Mouse (Mus musculus) myocyte (in vitro differentiated cells): Measurements from ENCODE around the gene Lcp2. TPM values are rescaled to one million over a fixed set of nuclear protein-coding genes. Genes with fewer than 3 reads are reported as not detected.

Source experiments
- H3K27me3 ChIP-seq: one replicate; pipeline ENCODE4 v1.6.1; 2011; ENCODE audit not compliant: control insufficient read depth, insufficient read depth, insufficient read length
- H3K36me3 ChIP-seq: one replicate; pipeline ENCODE4 v1.6.1; 2011; ENCODE audit not compliant: control insufficient read depth, insufficient read depth
- H3K4me2 ChIP-seq: one replicate; pipeline ENCODE4 v1.6.1; 2011; ENCODE audit warnings: low read depth, control low read depth
- H3K4me3 ChIP-seq: one replicate; pipeline ENCODE4 v1.5.1; 2011; ENCODE audit warnings: mild to moderate bottlenecking, control low read depth, moderate library complexity
- H3K79me2 ChIP-seq: one replicate; pipeline ENCODE4 v1.6.1; 2011; ENCODE audit not compliant: control insufficient read depth, insufficient read depth
- H3ac ChIP-seq: one replicate; pipeline ENCODE4 v1.6.1; 2011; ENCODE audit not compliant: control insufficient read depth, insufficient read length
- CEBPB ChIP-seq: IDR thresholded peaks from 2 replicates; pipeline ENCODE4 v1.6.1; 2011; ENCODE audit warnings: mild to moderate bottlenecking, moderate library complexity; ENCODE audit not compliant: poor library complexity, insufficient read depth, severe bottlenecking
- E2F4 ChIP-seq: IDR thresholded peaks from one replicate; pipeline ENCODE4 v1.6.1; 2011; ENCODE audit warnings: mild to moderate bottlenecking, control low read depth, moderate library complexity; ENCODE audit not compliant: insufficient read depth
- MAX ChIP-seq: IDR thresholded peaks from one replicate; pipeline ENCODE4 v1.6.1; 2011; ENCODE audit warnings: low read depth, mild to moderate bottlenecking, control low read depth
- MYOD1 ChIP-seq, 3 experiments: IDR thresholded peaks; one replicate each; pipeline ENCODE4 v1.6.1; 2011; ENCODE audit warnings: control low read depth in 2 of 3, low read depth in 2 of 3, mild to moderate bottlenecking in 2 of 3, moderate library complexity in 1 of 3; ENCODE audit not compliant: insufficient read length in 2 of 3, control insufficient read depth in 1 of 3
- MYOG ChIP-seq, 3 experiments: IDR thresholded peaks; one replicate each; pipeline ENCODE4 v1.6.1; 2011; ENCODE audit warnings: control low read depth in 2 of 3, low read depth in 2 of 3, mild to moderate bottlenecking in 2 of 3; ENCODE audit not compliant: insufficient read length in 2 of 3, control insufficient read depth in 1 of 3, insufficient read depth in 1 of 3
- POLR2A ChIP-seq: IDR thresholded peaks from one replicate; pipeline ENCODE4 v1.6.1; 2011; ENCODE audit warnings: low read depth, mild to moderate bottlenecking, control low read depth, moderate library complexity; ENCODE audit not compliant: insufficient read length
- POLR2AphosphoS2 ChIP-seq: IDR thresholded peaks from one replicate; pipeline ENCODE4 v1.6.1; 2011; ENCODE audit warnings: low read depth, control low read depth; ENCODE audit not compliant: insufficient read length
- REST ChIP-seq: IDR thresholded peaks from one replicate; pipeline ENCODE4 v1.6.1; 2011; ENCODE audit warnings: mild to moderate bottlenecking, control low read depth, moderate library complexity; ENCODE audit not compliant: insufficient read depth, insufficient read length
- SRF ChIP-seq: IDR thresholded peaks from one replicate; pipeline ENCODE4 v1.6.1; 2011; ENCODE audit warnings: low read depth; ENCODE audit not compliant: control insufficient read depth, insufficient read length
- TCF12 ChIP-seq: IDR thresholded peaks from one replicate; pipeline ENCODE4 v1.6.1; 2011; ENCODE audit warnings: mild to moderate bottlenecking, control low read depth; ENCODE audit not compliant: poor library complexity, insufficient read depth, severe bottlenecking
- TCF3 ChIP-seq: IDR thresholded peaks from one replicate; pipeline ENCODE4 v1.6.1; 2011; ENCODE audit warnings: low read depth, control low read depth; ENCODE audit not compliant: insufficient read length
- USF1 ChIP-seq: IDR thresholded peaks from one replicate; pipeline ENCODE4 v1.6.1; 2011; ENCODE audit warnings: low read depth, mild to moderate bottlenecking, control low read depth, moderate library complexity
- polyA plus RNA-seq: library from polyadenylated mRNA; unstranded; fragments of >200 nt; fragmentation: generic; extraction: Trizol; gene quantifications from one replicate; pipeline ENCODE4 v1.2.1, GENCODE M21; 2012; ENCODE audit warnings: missing spikeins

The Lcp2 gene
- polyA plus RNA-seq, 1 experiment: 0.07 TPM

- TF ChIP-seq USF1 (no peak), POLR2AphosphoS2 (no peak)
- no peak overlapping the region for H3K4me3 ChIP-seq
- H3K36me3 ChIP-seq: no peaks in the 10 kb centered on the region
- no peaks in the 10 kb centered on the region for H3K79me2 ChIP-seq
- no peak overlapping the region for H3ac ChIP-seq
- no peaks in the 10 kb centered on the region for H3K27me3 ChIP-seq
- no peak overlapping the region for H3K4me2 ChIP-seq
Observed at GRCm38 (mm10) chr11:34112781-34113380, 66.2 kb downstream of the Lcp2 start.

GRCm38 (mm10) chr11:34113760-34114159 lies 67.0 kb downstream of the Lcp2 start:
- H3K4me2 ChIP-seq: no peak overlapping the region
- TF ChIP-seq MAX (no peak), SRF (no peak), POLR2AphosphoS2 (no peak), E2F4 (no peak), TCF3 (no peak), CEBPB (no peak), REST (no peak), POLR2A (no peak), TCF12 (no peak), MYOG (IDR thresholded peaks at IDR 0.05; ENCODE audit: control insufficient read depth in 1 of 3, insufficient read depth in 1 of 3, insufficient read length in 2 of 3, low read depth in 2 of 3) (no peak), USF1 (no peak), MYOD1 (IDR thresholded peaks at IDR 0.05; ENCODE audit: control insufficient read depth in 1 of 3, insufficient read length in 2 of 3, low read depth in 2 of 3) (no peak)

GRCm38 (mm10) chr11:34116572-34117135 lies 69.9 kb downstream of the Lcp2 start:
- TF ChIP-seq CEBPB (no peak), MYOD1 (IDR thresholded peaks at IDR 0.05; ENCODE audit: control insufficient read depth in 1 of 3, insufficient read length in 2 of 3, low read depth in 2 of 3) (no peak), REST (no peak)
- Histone ChIP-seq H3K4me2 (no peak overlapping the region), H3K36me3 (no peaks in the 10 kb centered on the region), H3K4me3 (no peak overlapping the region), H3K79me2 (no peaks in the 10 kb centered on the region), H3K27me3 (no peaks in the 10 kb centered on the region), H3ac (no peak overlapping the region)

More at GRCm38 (mm10) chr11:34113760-34114159, 67.0 kb downstream of the Lcp2 start:
- H3K4me3 ChIP-seq: no peak overlapping the region
- H3K36me3 ChIP-seq: no peaks in the 10 kb centered on the region
- no peaks in the 10 kb centered on the region for H3K27me3 ChIP-seq
- no peaks in the 10 kb centered on the region for H3K79me2 ChIP-seq
- H3ac ChIP-seq: no peak overlapping the region

- no peak overlapping the region for H3K4me3 ChIP-seq
- no peaks in the 10 kb centered on the region for H3K27me3 ChIP-seq
- H3K4me2 ChIP-seq: no peak overlapping the region
- TF ChIP-seq SRF (no peak), POLR2AphosphoS2 (no peak), MAX (no peak)
- no peaks in the 10 kb centered on the region for H3K36me3 ChIP-seq
- H3ac ChIP-seq: no peak overlapping the region
- no peaks in the 10 kb centered on the region for H3K79me2 ChIP-seq
Observed at GRCm38 (mm10) chr11:34117581-34117980, 70.9 kb downstream of the Lcp2 start.

GRCm38 (mm10) chr11:34118319-34118718 lies 71.6 kb downstream of the Lcp2 start:
- H3ac ChIP-seq: no peak overlapping the region
- no peak overlapping the region for H3K4me2 ChIP-seq
- no peak overlapping the region for H3K4me3 ChIP-seq
- H3K27me3 ChIP-seq: no peaks in the 10 kb centered on the region
- H3K36me3 ChIP-seq: no peaks in the 10 kb centered on the region
- H3K79me2 ChIP-seq: no peaks in the 10 kb centered on the region
- TF ChIP-seq CEBPB (no peak), E2F4 (no peak), POLR2A (no peak), MYOG (IDR thresholded peaks at IDR 0.05; ENCODE audit: control insufficient read depth in 1 of 3, insufficient read depth in 1 of 3, insufficient read length in 2 of 3, low read depth in 2 of 3) (no peak), MYOD1 (IDR thresholded peaks at IDR 0.05; ENCODE audit: control insufficient read depth in 1 of 3, insufficient read length in 2 of 3, low read depth in 2 of 3) (no peak), SRF (no peak), USF1 (no peak)

GRCm38 (mm10) chr11:34123147-34123546 lies 76.4 kb downstream of the Lcp2 start:
- TF ChIP-seq CEBPB (no peak), POLR2AphosphoS2 (no peak), E2F4 (no peak), MYOD1 (IDR thresholded peaks at IDR 0.05; ENCODE audit: control insufficient read depth in 1 of 3, insufficient read length in 2 of 3, low read depth in 2 of 3) (no peak), SRF (no peak), POLR2A (no peak), MYOG (IDR thresholded peaks at IDR 0.05; ENCODE audit: control insufficient read depth in 1 of 3, insufficient read depth in 1 of 3, insufficient read length in 2 of 3, low read depth in 2 of 3) (no peak), USF1 (no peak)
- Histone ChIP-seq H3K79me2 (no peaks in the 10 kb centered on the region), H3K4me3 (no peak overlapping the region), H3K4me2 (no peak overlapping the region), H3K27me3 (no peaks in the 10 kb centered on the region), H3K36me3 (no peaks in the 10 kb centered on the region), H3ac (no peak overlapping the region)
